7 mouse cellular contexts compared by ENCODE assay signal in genomic region chr8:71725122-71725924, GRCm38 (mm10). TPM values are rescaled to one million over a fixed set of nuclear protein-coding genes. Genes with fewer than 3 reads are reported as not detected.
DNase-seq lines count a peak whose midpoint lies in the region; ATAC-seq lines count a peak whose summit lies in the region.

Gene Fcho1, minus strand, starts transcription at chr8:71725716.

- H3K9ac ChIP-seq in intestine, embryonic 14.5 days (ENCODE audit: low read length) = peak within 1 kb of the TSS; percentile 53

- no peaks in the 10 kb centered on the region for H3K4me1 ChIP-seq in intestine, embryonic 14.5 days (replicated peaks; ENCODE audit: control insufficient read depth, insufficient read depth, low read length)
- peaks cover 68% of the 10 kb centered on the region for H3K4me1 ChIP-seq in megakaryocyte, embryonic 14.5 days

- peaks cover 3% of the 10 kb centered on the region; the same call in 1 of the 2 replicates for H3K27me3 ChIP-seq in intestine, embryonic 14.5 days (replicated peaks; ENCODE audit: control insufficient read depth, insufficient read depth, low read length)
- peaks cover 59% of the 10 kb centered on the region for H3K27me3 ChIP-seq in megakaryocyte, embryonic 14.5 days (replicated peaks)

- under 1% methylated on average over 45 of the region's 54 CpGs for WGBS in intestine, embryonic 14.5 days

- peak; percentile 78 for ATAC-seq in intestine, embryonic 14.5 days (replicated peaks; ENCODE audit: low FRiP score, low TSS enrichment, low read depth)

- H3K4me2 ChIP-seq in intestine, embryonic 14.5 days (ENCODE audit: low read length) = peak within 1 kb of the TSS; percentile 69

- H3K4me3 ChIP-seq in intestine, embryonic 14.5 days (ENCODE audit: low read depth, low read length) = peak within 1 kb of the TSS; percentile 47
- H3K4me3 ChIP-seq in megakaryocyte, embryonic 14.5 days (replicated peaks) = peak within 1 kb of the TSS; percentile 92

- DNase-seq in adrenal gland, adult 18-20 months (ENCODE audit: low spot score in 2 of 2) = peak; percentile 37 to 64
- peak; percentile 85 to 91 for DNase-seq in cerebellum, postnatal 36 days
- peak; percentile 58 to 67 for DNase-seq in frontal cortex, postnatal 25 days (ENCODE audit: low spot score in 2 of 2)
- DNase-seq in intestine, embryonic 14.5 days (ENCODE audit: low spot score) = peak; percentile 84
- DNase-seq in left cerebral cortex, postnatal 10 days (ENCODE audit: extremely low spot score in 1 of 2, low spot score in 2 of 2) = peak; percentile 79 to 90
- DNase-seq in right cerebral cortex, postnatal 14 days = peak; percentile 84

- no peaks in the 10 kb centered on the region for H3K36me3 ChIP-seq in intestine, embryonic 14.5 days (ENCODE audit: control insufficient read depth, insufficient read depth, low read length)
- H3K36me3 ChIP-seq in megakaryocyte, embryonic 14.5 days (replicated peaks; ENCODE audit: low read length) = peaks cover 16% of the 10 kb centered on the region

- H3K9me3 ChIP-seq in intestine, embryonic 14.5 days (ENCODE audit: control insufficient read depth, low read length) = no peaks in the 10 kb centered on the region
- H3K9me3 ChIP-seq in megakaryocyte, embryonic 14.5 days = no peaks in the 10 kb centered on the region

- no peak within 1 kb of the TSS for H3K27ac ChIP-seq in intestine, embryonic 14.5 days (ENCODE audit: low read depth)

- intact Hi-C loops in left cerebral cortex, postnatal 10 days (cut with DNase I) = no loop called here

RNA-seq across cellular contexts. Expression of gene Fcho1, which starts in this region (rescaled TPM):
- 1 to 10 TPM; 1.9 to 2.3 TPM for total RNA-seq in adrenal gland, adult 18-20 months (2021)
- polyA plus RNA-seq in intestine, embryonic 14.5 days (2014; fragmentation: Nextera tagmentation; extraction: Ambion mirVana) = 5.8 and 6.9 TPM in 2 replicates
- total RNA-seq in left cerebral cortex, postnatal 10 days (2021) = 100 to 1,000 TPM; 139 to 143 TPM
- polyA plus RNA-seq in megakaryocyte, embryonic 14.5 days (2012; ENCODE audit: insufficient read depth, low replicate concordance) = 48.6 and 69.2 TPM in 2 replicates

Comparison
In these comparisons a context has a peak if more than half of its experiments do, and no peak if none do; other contexts are left out.
1. RNA of gene Fcho1 (total RNA-seq): 139 to 143 TPM in left cerebral cortex, postnatal 10 days; 1.9 to 2.3 TPM in adrenal gland, adult 18-20 months; every median in the first group is over 10 times any median in the second.
2. Peak in every context shown above with its lines, with median percentiles within 50 percentile points of each other: DNase-seq.